Mouse (Mus musculus) stomach, embryonic 15.5 days (tissue): ENCODE measurements around the gene Vps11. TPM values are rescaled to one million over a fixed set of nuclear protein-coding genes. Genes with fewer than 3 reads are reported as not detected.
"Not testable (repeated sequence)": the region's sequence is repeated elsewhere in the genome, so short reads cannot be mapped to it uniquely, and the experiment has no call there.

Experiments used
- ATAC-seq: fragments of 200-750 bp; cut with Nextera tagmentation; 2 replicates; pipeline ENCODE4 v1.8.0; 2017; ENCODE audit warnings: low read depth, moderate number of reproducible peaks, moderate TSS enrichment; ENCODE audit not compliant: insufficient read depth, low FRiP score
- H3K27ac ChIP-seq: fragments of 300-500 bp; sonication (generic); 2 replicates; pipeline ENCODE4 v1.5.1; 2015; ENCODE audit warnings: mild to moderate bottlenecking, inconsistent platforms
- H3K27me3 ChIP-seq: fragments of 300-500 bp; sonication (generic); replicated peaks from 2 replicates; pipeline ENCODE4 v1.6.1; 2015; ENCODE audit warnings: inconsistent platforms
- H3K36me3 ChIP-seq: fragments of 300-500 bp; sonication (generic); 2 replicates; pipeline ENCODE4 v1.6.1; 2015; ENCODE audit warnings: inconsistent platforms
- H3K4me1 ChIP-seq: fragments of 300-500 bp; sonication (generic); 2 replicates; pipeline ENCODE4 v1.6.1; 2015; ENCODE audit warnings: inconsistent platforms
- H3K4me2 ChIP-seq: fragments of 300-500 bp; sonication (generic); 2 replicates; pipeline ENCODE4 v1.6.1; 2015; ENCODE audit warnings: mild to moderate bottlenecking, inconsistent platforms
- H3K4me3 ChIP-seq: fragments of 300-500 bp; sonication (generic); replicated peaks from 2 replicates; pipeline ENCODE4 v1.5.1; 2015; ENCODE audit warnings: inconsistent platforms
- H3K9ac ChIP-seq: fragments of 300-500 bp; sonication (generic); 2 replicates; pipeline ENCODE4 v1.6.1; 2015; ENCODE audit warnings: inconsistent platforms
- H3K9me3 ChIP-seq: fragments of 300-500 bp; sonication (generic); 2 replicates; pipeline ENCODE4 v1.6.1; 2016; ENCODE audit warnings: inconsistent platforms
- WGBS: fragments of 180-500 bp; shearing (Covaris S2); methylation state at CpG from one replicate; pipeline ENCODE4 v1.1.7; 2015; 5-methylcytosine and 5-hydroxymethylcytosine counted together
- polyA plus RNA-seq: library from polyadenylated mRNA; unstranded; fragments of >200 nt; fragmentation: Nextera tagmentation; extraction: Ambion mirVana; gene quantifications from 2 replicates; pipeline ENCODE4 v1.2.1, GENCODE M21; 2015

Gene Vps11
- polyA plus RNA-seq, 1 experiment from 2014 or later: 25.8 TPM

- no peaks in the 10 kb centered on the region for H3K27me3 ChIP-seq
- no peak for ATAC-seq
- WGBS: 59% methylated on average over 3 of the region's 3 CpGs
Observed at GRCm38 (mm10) chr9:44364480-44364879, 3.0 kb upstream of the Vps11 start.

GRCm38 (mm10) chr9:44361931-44362330 lies 461 bp upstream of the Vps11 start:
- not testable (repeated sequence) for H3K9me3 ChIP-seq, H3K4me1 ChIP-seq, H3K9ac ChIP-seq, H3K27me3 ChIP-seq, ATAC-seq
- Histone ChIP-seq H3K4me3 (peak overlapping the region; percentile 94), H3K4me2 (peak overlapping the region; percentile 68), H3K27ac (peak overlapping the region; percentile 74), H3K36me3 (peaks cover 15% of the 10 kb centered on the region)
- WGBS: 37% methylated on average over 4 of the region's 4 CpGs

More at GRCm38 (mm10) chr9:44364480-44364879, 3.0 kb upstream of the Vps11 start:
- H3K27ac ChIP-seq: no peak overlapping the region
- peaks cover under 1% of the 10 kb centered on the region; the same call in 1 of the 2 replicates for H3K36me3 ChIP-seq
- no peak overlapping the region for H3K4me2 ChIP-seq
- H3K4me3 ChIP-seq: no peak overlapping the region
- H3K9me3 ChIP-seq: no peaks in the 10 kb centered on the region
- H3K4me1 ChIP-seq: peaks cover 7% of the 10 kb centered on the region; the same call in 1 of the 2 replicates
- H3K9ac ChIP-seq: no peak overlapping the region

GRCm38 (mm10) chr9:44357207-44357606 lies 4.3 kb downstream of the Vps11 start:
- Histone ChIP-seq H3K9me3 (no peaks in the 10 kb centered on the region), H3K4me2 (no peak overlapping the region), H3K9ac (no peak overlapping the region), H3K4me1 (peaks cover 7% of the 10 kb centered on the region; the same call in 1 of the 2 replicates), H3K27ac (no peak overlapping the region), H3K27me3 (no peaks in the 10 kb centered on the region), H3K36me3 (peaks cover 60% of the 10 kb centered on the region), H3K4me3 (no peak overlapping the region)
- no peak for ATAC-seq
- WGBS: 71% methylated on average over 4 of the region's 4 CpGs

- H3K27ac ChIP-seq: no peak overlapping the region
- H3K4me2 ChIP-seq: no peak overlapping the region
- H3K9me3 ChIP-seq: no peaks in the 10 kb centered on the region
- no peaks in the 10 kb centered on the region for H3K4me1 ChIP-seq
- H3K9ac ChIP-seq: no peak overlapping the region
- no peak overlapping the region for H3K4me3 ChIP-seq
- no peaks in the 10 kb centered on the region for H3K27me3 ChIP-seq
- H3K36me3 ChIP-seq: peaks cover 83% of the 10 kb centered on the region
- 92% methylated on average over 6 of the region's 6 CpGs for WGBS
- no peak for ATAC-seq
Observed at GRCm38 (mm10) chr9:44353142-44353541, 8.3 kb downstream of the Vps11 start.

GRCm38 (mm10) chr9:44352337-44352736 lies 9.1 kb downstream of the Vps11 start:
- 85% methylated on average over 10 of the region's 10 CpGs for WGBS

GRCm38 (mm10) chr9:44351396-44351795 lies 10.1 kb downstream of the Vps11 start:
- Histone ChIP-seq H3K27ac (no peak overlapping the region), H3K4me1 (no peaks in the 10 kb centered on the region), H3K27me3 (no peaks in the 10 kb centered on the region), H3K9me3 (no peaks in the 10 kb centered on the region), H3K4me2 (no peak overlapping the region), H3K4me3 (no peak overlapping the region), H3K36me3 (peaks cover 81% of the 10 kb centered on the region), H3K9ac (no peak overlapping the region)
- WGBS: 89% methylated on average over 4 of the region's 4 CpGs
- no peak for ATAC-seq

More at GRCm38 (mm10) chr9:44352337-44352736, 9.1 kb downstream of the Vps11 start:
- Histone ChIP-seq H3K9ac (no peak overlapping the region), H3K4me2 (no peak overlapping the region), H3K9me3 (no peaks in the 10 kb centered on the region), H3K4me1 (no peaks in the 10 kb centered on the region), H3K27ac (no peak overlapping the region), H3K27me3 (no peaks in the 10 kb centered on the region), H3K4me3 (no peak overlapping the region), H3K36me3 (peaks cover 90% of the 10 kb centered on the region)
- no peak for ATAC-seq

- no peak for ATAC-seq
- Histone ChIP-seq H3K9ac (no peak overlapping the region), H3K27ac (no peak overlapping the region), H3K4me2 (no peak overlapping the region), H3K9me3 (no peaks in the 10 kb centered on the region), H3K4me3 (no peak overlapping the region), H3K36me3 (peaks cover 54% of the 10 kb centered on the region), H3K4me1 (no peaks in the 10 kb centered on the region; the same call in 1 of the 2 replicates), H3K27me3 (no peaks in the 10 kb centered on the region)
- 97% methylated on average over 4 of the region's 4 CpGs for WGBS
Observed at GRCm38 (mm10) chr9:44348546-44348945, 12.9 kb downstream of the Vps11 start.

- no peak overlapping the region for H3K9ac ChIP-seq
- H3K4me1 ChIP-seq: peaks cover 9% of the 10 kb centered on the region
- H3K27me3 ChIP-seq: no peaks in the 10 kb centered on the region
- peaks cover 45% of the 10 kb centered on the region for H3K36me3 ChIP-seq
- no peak overlapping the region for H3K27ac ChIP-seq
- 91% methylated on average over 4 of the region's 4 CpGs for WGBS
- ATAC-seq: no peak
- no peaks in the 10 kb centered on the region for H3K9me3 ChIP-seq
- H3K4me2 ChIP-seq: no peak overlapping the region
- H3K4me3 ChIP-seq: no peak overlapping the region
Observed at GRCm38 (mm10) chr9:44347621-44348020, 13.8 kb downstream of the Vps11 start.

GRCm38 (mm10) chr9:44347166-44347565 lies 14.3 kb downstream of the Vps11 start:
- Histone ChIP-seq H3K27ac (no peak overlapping the region), H3K27me3 (no peaks in the 10 kb centered on the region), H3K4me3 (no peak overlapping the region), H3K9me3 (no peaks in the 10 kb centered on the region), H3K36me3 (peaks cover 41% of the 10 kb centered on the region), H3K4me1 (peaks cover 11% of the 10 kb centered on the region), H3K9ac (no peak overlapping the region), H3K4me2 (no peak overlapping the region)
- ATAC-seq: no peak
- WGBS: 93% methylated on average over 9 of the region's 9 CpGs

- Histone ChIP-seq H3K9ac (no peak overlapping the region), H3K27ac (no peak overlapping the region), H3K4me2 (no peak overlapping the region), H3K4me3 (no peak overlapping the region), H3K9me3 (no peaks in the 10 kb centered on the region), H3K27me3 (no peaks in the 10 kb centered on the region), H3K4me1 (peaks cover 13% of the 10 kb centered on the region), H3K36me3 (peaks cover 28% of the 10 kb centered on the region)
- WGBS: 85% methylated on average over 6 of the region's 6 CpGs
- ATAC-seq: no peak
Observed at GRCm38 (mm10) chr9:44345570-44346433, 15.7 kb downstream of the Vps11 start.

- H3K4me1 ChIP-seq: peaks cover 13% of the 10 kb centered on the region
- H3K27ac ChIP-seq: peak within 1 kb of the TSS; percentile 100
- peaks cover 20% of the 10 kb centered on the region for H3K36me3 ChIP-seq
- peak within 1 kb of the TSS; percentile 80 for H3K4me2 ChIP-seq
- H3K4me3 ChIP-seq: peak within 1 kb of the TSS; percentile 97
- WGBS: under 1% methylated on average over 39 of the region's 39 CpGs
- no peaks in the 10 kb centered on the region for H3K9me3 ChIP-seq
- H3K9ac ChIP-seq: peak within 1 kb of the TSS; percentile 90
- peak; percentile 93 for ATAC-seq
- H3K27me3 ChIP-seq: no peaks in the 10 kb centered on the region
Observed at GRCm38 (mm10) chr9:44343781-44344421, 17.6 kb downstream of the Vps11 start, which contains the start of gene Hmbs. Hmbs (minus strand) TSS chr9:44344228.

- H3K36me3 ChIP-seq: peaks cover 19% of the 10 kb centered on the region
- WGBS: 10% methylated on average over 6 of the region's 6 CpGs
- peak overlapping the region; percentile 52; the same call in 1 of the 2 replicates for H3K9ac ChIP-seq
- peak overlapping the region; percentile 80 for H3K4me2 ChIP-seq
- H3K27ac ChIP-seq: peak overlapping the region; percentile 100
- H3K4me3 ChIP-seq: peak overlapping the region; percentile 97
- H3K27me3 ChIP-seq: no peaks in the 10 kb centered on the region
- peaks cover 13% of the 10 kb centered on the region for H3K4me1 ChIP-seq
- H3K9me3 ChIP-seq: no peaks in the 10 kb centered on the region
- ATAC-seq: peak; percentile 72
Observed at GRCm38 (mm10) chr9:44343290-44343689, 18.2 kb downstream of the Vps11 start.
